Mouse (Mus musculus) urinary bladder, adult 2 months (tissue): ENCODE measurements around the gene Golm1. TPM values are rescaled to one million over a fixed set of nuclear protein-coding genes. Genes with fewer than 3 reads are reported as not detected.

Experiments
- DNase-seq: peaks from one replicate; pipeline ENCODE4 v3.0.0; 2022; ENCODE audit warnings: low spot score
- polyA plus RNA-seq: library from polyadenylated mRNA; depleted of rRNA; stranded (reverse); fragments of >200 nt; gene quantifications from 2 replicates; pipeline ENCODE4 v1.2.3, GENCODE M21; 2012

Gene Golm1
- polyA plus RNA-seq, 1 experiment, result 8.8 TPM

- DNase-seq, result no peak
Measured at GRCm38 (mm10) chr13:59647484-59647883, 28.1 kb downstream of the Golm1 start.

GRCm38 (mm10) chr13:59646674-59647244 lies 28.9 kb downstream of the Golm1 start:
- DNase-seq, result no peak

- DNase-seq, result no peak
Measured at GRCm38 (mm10) chr13:59645491-59645890, 30.1 kb downstream of the Golm1 start.

GRCm38 (mm10) chr13:59642818-59643217 lies 32.8 kb downstream of the Golm1 start:
- DNase-seq, result no peak

- DNase-seq, result no peak
Measured at GRCm38 (mm10) chr13:59640178-59640440, 35.5 kb downstream of the Golm1 start.

- no peak for DNase-seq
Measured at GRCm38 (mm10) chr13:59639368-59640177, 36.0 kb downstream of the Golm1 start.

- no peak for DNase-seq
Measured at GRCm38 (mm10) chr13:59637800-59638199, 37.8 kb downstream of the Golm1 start.

- no peak for DNase-seq
Measured at GRCm38 (mm10) chr13:59634637-59635036, 41.0 kb downstream of the Golm1 start.

GRCm38 (mm10) chr13:59626739-59627138 lies 48.9 kb downstream of the Golm1 start:
- DNase-seq, result no peak

GRCm38 (mm10) chr13:59624903-59625302 lies 50.7 kb downstream of the Golm1 start:
- no peak for DNase-seq

- no peak for DNase-seq
Measured at GRCm38 (mm10) chr13:59624389-59624788, 51.2 kb downstream of the Golm1 start.

- DNase-seq, result no peak
Measured at GRCm38 (mm10) chr13:59621643-59622489, 53.7 kb downstream of the Golm1 start.

GRCm38 (mm10) chr13:59618463-59618862 lies 57.1 kb downstream of the Golm1 start:
- no peak for DNase-seq

GRCm38 (mm10) chr13:59615554-59615953 lies 60.1 kb downstream of the Golm1 start:
- no peak for DNase-seq

- DNase-seq, result no peak
Measured at GRCm38 (mm10) chr13:59615152-59615551, 60.5 kb downstream of the Golm1 start.

GRCm38 (mm10) chr13:59613868-59614267 lies 61.7 kb downstream of the Golm1 start:
- DNase-seq, result no peak

GRCm38 (mm10) chr13:59610437-59610836 lies 65.2 kb downstream of the Golm1 start:
- DNase-seq, result no peak

- no peak for DNase-seq
Measured at GRCm38 (mm10) chr13:59609885-59610284, 65.7 kb downstream of the Golm1 start.

- no peak for DNase-seq
Measured at GRCm38 (mm10) chr13:59605221-59605922, 70.2 kb downstream of the Golm1 start.

- DNase-seq, result no peak
Measured at GRCm38 (mm10) chr13:59604511-59604910, 71.1 kb downstream of the Golm1 start.

- no peak for DNase-seq
Measured at GRCm38 (mm10) chr13:59603096-59603495, 72.5 kb downstream of the Golm1 start.

GRCm38 (mm10) chr13:59592630-59593029 lies 83.0 kb downstream of the Golm1 start:
- DNase-seq, result no peak
